Mouse (Mus musculus) CH12.LX (cell line): ENCODE data around the gene Lrch3. TPM values are rescaled to one million over a fixed set of nuclear protein-coding genes. Genes with fewer than 3 reads are reported as not detected.

Experiments
- DNase-seq: peaks from one replicate; pipeline ENCODE4 v3.0.0-alpha.2; 2013; ENCODE audit errors: extremely low read depth
- H3K27ac ChIP-seq: 2 replicates; pipeline ENCODE4 v1.5.1; 2012; ENCODE audit warnings: low read depth, mild to moderate bottlenecking, control low read depth, moderate library complexity; ENCODE audit not compliant: insufficient read depth
- H3K27me3 ChIP-seq: replicated peaks from 2 replicates; pipeline ENCODE3; 2012; ENCODE audit warnings: inconsistent platforms
- H3K36me3 ChIP-seq, 2 experiments: replicated peaks in 1 of 2; 2 replicates each; pipeline versions ENCODE3 to v1.6.1; 2012; ENCODE audit warnings: inconsistent platforms in 1 of 2, low read length in 1 of 2, mild to moderate bottlenecking in 1 of 2, mixed read lengths in 1 of 2, moderate library complexity in 1 of 2; ENCODE audit not compliant: control insufficient read depth in 1 of 2, insufficient read depth in 1 of 2
- H3K4me1 ChIP-seq, 2 experiments: 2 replicates each; pipeline ENCODE4 v1.6.1; 2012; ENCODE audit warnings: inconsistent platforms in 1 of 2, moderate library complexity in 1 of 2; ENCODE audit not compliant: insufficient read depth in 2 of 2, control insufficient read depth in 1 of 2
- H3K4me2 ChIP-seq: 2 replicates; pipeline ENCODE4 v1.6.1; 2012; ENCODE audit warnings: low read depth, mild to moderate bottlenecking, control low read depth; ENCODE audit not compliant: poor library complexity, insufficient read depth, severe bottlenecking
- H3K4me3 ChIP-seq, 3 experiments: fragments of 150-350 bp in 1 of 3; sonication (generic) in 1 of 3; replicated peaks in 1 of 3; 2 replicates each; pipeline versions ENCODE3 to v1.5.1; 2011 to 2012; ENCODE audit warnings: low read depth in 2 of 3, low read length in 2 of 3, mild to moderate bottlenecking in 2 of 3, moderate library complexity in 2 of 3, control low read depth in 1 of 3, improper control_type of control experiment in 1 of 3, inconsistent platforms in 1 of 3, mixed read lengths in 1 of 3; ENCODE audit not compliant: poor library complexity in 1 of 3
- H3K79me2 ChIP-seq: replicated peaks from 2 replicates; pipeline ENCODE4 v1.6.1; 2012; ENCODE audit warnings: mild to moderate bottlenecking, moderate library complexity; ENCODE audit not compliant: control insufficient read depth, poor library complexity, insufficient read depth, severe bottlenecking; ENCODE audit errors: extremely low read depth
- H3K9ac ChIP-seq: 2 replicates; pipeline ENCODE4 v1.6.1; 2012; ENCODE audit warnings: low read depth, mild to moderate bottlenecking, control low read depth, moderate library complexity; ENCODE audit not compliant: insufficient read depth
- H3K9me3 ChIP-seq: replicated peaks from 2 replicates; pipeline ENCODE3; 2012; ENCODE audit warnings: low read length, inconsistent platforms, mixed read lengths
- BHLHE40 ChIP-seq: IDR thresholded peaks from 2 replicates; pipeline ENCODE4 v1.6.1; 2011; ENCODE audit warnings: mild to moderate bottlenecking, low read depth, low read length, improper control_type of control experiment
- CHD1 ChIP-seq: IDR thresholded peaks from 2 replicates; pipeline ENCODE4 v1.6.1; 2012; ENCODE audit warnings: low read depth, low read length, improper control_type of control experiment, inconsistent platforms
- CHD2 ChIP-seq: IDR thresholded peaks from 2 replicates; pipeline ENCODE4 v1.6.1; 2011; ENCODE audit warnings: low read length, improper control_type of control experiment
- CTCF ChIP-seq, 2 experiments: IDR thresholded peaks in 1 of 2; conservative IDR thresholded peaks in 1 of 2; 2 replicates each; pipeline ENCODE4 v1.5.1; 2011 to 2012; ENCODE audit warnings: low read depth in 2 of 2, low read length in 2 of 2, improper control_type of control experiment in 1 of 2, inconsistent platforms in 1 of 2, mild to moderate bottlenecking in 1 of 2, moderate library complexity in 1 of 2
- E2F4 ChIP-seq: IDR thresholded peaks from 2 replicates; pipeline ENCODE4 v1.6.1; 2011; ENCODE audit warnings: low read depth, low read length, improper control_type of control experiment; ENCODE audit not compliant: insufficient replicate concordance
- EP300 ChIP-seq: IDR thresholded peaks from 2 replicates; pipeline ENCODE4 v1.6.1; 2011; ENCODE audit warnings: low read length, improper control_type of control experiment
- ETS1 ChIP-seq: conservative IDR thresholded peaks from 2 replicates; pipeline ENCODE4 v1.6.1; 2012; ENCODE audit warnings: low read depth, mild to moderate bottlenecking, inconsistent platforms, low read length, improper control_type of control experiment, moderate library complexity
- GABPA ChIP-seq: IDR thresholded peaks from 2 replicates; pipeline ENCODE4 v1.6.1; 2012; ENCODE audit warnings: low read depth, low read length, improper control_type of control experiment, inconsistent platforms; ENCODE audit not compliant: insufficient replicate concordance
- HCFC1 ChIP-seq: IDR thresholded peaks from 2 replicates; pipeline ENCODE4 v1.6.1; 2012; ENCODE audit warnings: low read depth, mild to moderate bottlenecking, inconsistent platforms, low read length, improper control_type of control experiment
- JUN ChIP-seq: IDR thresholded peaks from 2 replicates; pipeline ENCODE4 v1.6.1; 2011; ENCODE audit warnings: low read depth, mild to moderate bottlenecking, low read length, improper control_type of control experiment, moderate library complexity; ENCODE audit not compliant: insufficient read depth
- JUND ChIP-seq: conservative IDR thresholded peaks from 2 replicates; pipeline ENCODE4 v1.6.1; 2011; ENCODE audit warnings: low read depth, low read length, improper control_type of control experiment
- MAFK ChIP-seq: IDR thresholded peaks from 2 replicates; pipeline ENCODE4 v1.6.1; 2011; ENCODE audit warnings: low read length, improper control_type of control experiment; ENCODE audit not compliant: insufficient replicate concordance
- MAX ChIP-seq: IDR thresholded peaks from 2 replicates; pipeline ENCODE4 v1.6.1; 2011; ENCODE audit warnings: low read length, improper control_type of control experiment
- MEF2A ChIP-seq: IDR thresholded peaks from 2 replicates; pipeline ENCODE4 v1.6.1; 2014; ENCODE audit warnings: low read depth, mild to moderate bottlenecking, inconsistent platforms, low read length, improper control_type of control experiment, borderline replicate concordance
- MXI1 ChIP-seq: IDR thresholded peaks from 2 replicates; pipeline ENCODE4 v1.6.1; 2011; ENCODE audit warnings: mild to moderate bottlenecking, low read depth, low read length, improper control_type of control experiment
- MYC ChIP-seq: IDR thresholded peaks from 2 replicates; pipeline ENCODE4 v1.6.1; 2011; ENCODE audit warnings: low read depth, mild to moderate bottlenecking, improper control_type of control experiment, low read length
- PAX5 ChIP-seq: IDR thresholded peaks from 2 replicates; pipeline ENCODE4 v1.6.1; 2012; ENCODE audit warnings: low read length, inconsistent platforms, mixed read lengths
- SMC3 ChIP-seq: IDR thresholded peaks from 2 replicates; pipeline ENCODE4 v1.6.1; 2011; ENCODE audit warnings: low read depth, low read length, improper control_type of control experiment
- UBTF ChIP-seq: IDR thresholded peaks from 2 replicates; pipeline ENCODE4 v1.6.1; 2012; ENCODE audit warnings: low read depth, mild to moderate bottlenecking, inconsistent platforms, low read length, improper control_type of control experiment, moderate library complexity
- USF2 ChIP-seq: conservative IDR thresholded peaks from 2 replicates; pipeline ENCODE4 v1.6.1; 2011; ENCODE audit warnings: low read depth, low read length, improper control_type of control experiment
- ZMIZ1 ChIP-seq: IDR thresholded peaks from 2 replicates; pipeline ENCODE4 v1.6.1; 2012; ENCODE audit warnings: low read depth, mild to moderate bottlenecking, inconsistent platforms, low read length, improper control_type of control experiment
- ZNF384 ChIP-seq: IDR thresholded peaks from 2 replicates; pipeline ENCODE4 v1.6.1; 2012; ENCODE audit warnings: low read depth, low read length, improper control_type of control experiment, inconsistent platforms
- dilution Hi-C: fragments of 300-500 bp; cut with MboI; formaldehyde crosslinking; loops from 2 replicates; pipeline ENCODE4 v1.14.3; 2020; ENCODE audit warnings: low sequenced_read_pairs; ENCODE audit not compliant: extremely low pct_unique_long_range_greater_than_20kb, extremely low pct_ligation_motif_present
- in situ Hi-C: fragments of 300-500 bp; cut with MboI; formaldehyde crosslinking; loops from 3 replicates; pipeline ENCODE4 v1.14.3; 2019; ENCODE audit warnings: low sequenced_read_pairs, low pct_ligation_motif_present, low pct_unique_long_range_greater_than_20kb, mixed read lengths
- polyA plus RNA-seq: library from polyadenylated mRNA; unstranded; fragments of >175 nt; gene quantifications from 2 replicates; pipeline ENCODE4 v1.2.1, GENCODE M21; 2012; ENCODE audit warnings: low read depth; ENCODE audit not compliant: insufficient read length
- total RNA-seq, 2 experiments: library from RNA; depleted of rRNA; stranded (reverse); fragments of 300-350 nt in 1 of 2; fragments of >200 nt in 1 of 2; gene quantifications; 2 replicates each; pipeline ENCODE4 v1.2.3; 2012 to 2014

The Lrch3 gene
- total and polyA plus RNA-seq, 3 experiments, result 11.9 to 20.7 (median 16.1) TPM

GRCm38 (mm10) chr16:32992158-32992557 lies 78.3 kb downstream of the Lrch3 start:
- H3K27me3 ChIP-seq, result no peaks in the 10 kb centered on the region
- H3K9me3 ChIP-seq, result no peaks in the 10 kb centered on the region
- peaks cover 30 to 72% of the 10 kb centered on the region in 2 experiments for H3K36me3 ChIP-seq
- in situ Hi-C loops, result no loop called here
- H3K4me2 ChIP-seq, result no peak overlapping the region
- H3K27ac ChIP-seq, result no peak overlapping the region
- no peaks in the 10 kb centered on the region for H3K79me2 ChIP-seq
- DNase-seq, result no peak
- dilution Hi-C loops, result no loop called here
- TF ChIP-seq GABPA (no peak), CHD2 (no peak), PAX5 (no peak), CHD1 (no peak), SMC3 (no peak), MAX (no peak), HCFC1 (no peak), CTCF (conservative IDR thresholded peaks at IDR 0.05 in 1 of 2, IDR thresholded peaks at IDR 0.05 in 1 of 2; ENCODE audit: low read depth in 2 of 2, low read length in 2 of 2) (no peak), MYC (no peak)
- TF ChIP-seq, all 38 proteins: peak for 0
- peaks cover 3 to 16% of the 10 kb centered on the region in 2 experiments; a peak in 3 of 4 replicates for H3K4me1 ChIP-seq
- H3K4me3 ChIP-seq, result no peak overlapping the region
- no peak overlapping the region for H3K9ac ChIP-seq

- DNase-seq, result no peak
- peaks cover under 1% of the 10 kb centered on the region for H3K9me3 ChIP-seq
- H3K9ac ChIP-seq, result no peak overlapping the region
- peaks cover 46 to 89% of the 10 kb centered on the region in 2 experiments for H3K36me3 ChIP-seq
- H3K4me1 ChIP-seq, result no peaks in the 10 kb centered on the region
- no peaks in the 10 kb centered on the region for H3K27me3 ChIP-seq
- no peak overlapping the region for H3K4me2 ChIP-seq
- H3K79me2 ChIP-seq, result no peaks in the 10 kb centered on the region
- in situ Hi-C loops, result no loop called here
- TF ChIP-seq MXI1 (no peak), ZMIZ1 (no peak), ZNF384 (no peak)
- H3K4me3 ChIP-seq, result no peak overlapping the region
- dilution Hi-C loops, result no loop called here
- no peak overlapping the region for H3K27ac ChIP-seq
Observed at GRCm38 (mm10) chr16:33005216-33005615, 91.3 kb downstream of the Lrch3 start.

GRCm38 (mm10) chr16:33006888-33007287 lies 93.0 kb downstream of the Lrch3 start:
- no peak overlapping the region for H3K27ac ChIP-seq
- no peak for DNase-seq
- in situ Hi-C loops, result no loop called here
- peaks cover 39 to 88% of the 10 kb centered on the region in 2 experiments for H3K36me3 ChIP-seq
- dilution Hi-C loops, result no loop called here
- no peak overlapping the region for H3K4me3 ChIP-seq
- H3K27me3 ChIP-seq, result no peaks in the 10 kb centered on the region
- H3K9ac ChIP-seq, result no peak overlapping the region
- H3K79me2 ChIP-seq, result no peaks in the 10 kb centered on the region
- H3K9me3 ChIP-seq, result no peaks in the 10 kb centered on the region
- no peak for TF ChIP-seq BHLHE40
- TF ChIP-seq PAX5, result no peak
- TF ChIP-seq CHD1, result no peak
- TF ChIP-seq ZMIZ1, result no peak
- no peak for TF ChIP-seq CHD2
- no peak for TF ChIP-seq ZNF384
- TF ChIP-seq ETS1, result no peak
- no peak for TF ChIP-seq EP300
- no peak for TF ChIP-seq UBTF
- TF ChIP-seq CTCF (conservative IDR thresholded peaks at IDR 0.05 in 1 of 2, IDR thresholded peaks at IDR 0.05 in 1 of 2; ENCODE audit: low read depth in 2 of 2, low read length in 2 of 2), result no peak
- no peak for TF ChIP-seq USF2
- no peak for TF ChIP-seq MAFK
- TF ChIP-seq MEF2A, result no peak
- TF ChIP-seq GABPA, result no peak
- TF ChIP-seq JUN, result no peak
- TF ChIP-seq E2F4, result no peak
- TF ChIP-seq JUND, result no peak
- H3K4me1 ChIP-seq, result no peaks in the 10 kb centered on the region
- H3K4me2 ChIP-seq, result no peak overlapping the region
